Mouse (Mus musculus) liver, adult 2 months (tissue): ENCODE measurements around the gene Nrg3. TPM values are rescaled to one million over a fixed set of nuclear protein-coding genes. Genes with fewer than 3 reads are reported as not detected.

ENCODE experiments used
- DNase-seq: peaks from one replicate; pipeline ENCODE4 v3.0.0-alpha.2; 2011; ENCODE audit warnings: low read depth, low spot score; ENCODE audit errors: extremely low read depth
- H3K27ac ChIP-seq: fragments of 200-500 bp; replicated peaks from 2 replicates; pipeline ENCODE4 v1.5.1; 2012; ENCODE audit warnings: low read depth, mild to moderate bottlenecking, control low read depth, inconsistent platforms, low read length; ENCODE audit not compliant: insufficient read depth
- H3K27me3 ChIP-seq: fragments of 200-500 bp; 2 replicates; pipeline ENCODE4 v1.6.1; 2012; ENCODE audit warnings: mild to moderate bottlenecking, moderate library complexity, low read length, inconsistent platforms; ENCODE audit not compliant: control insufficient read depth, insufficient read depth
- H3K36me3 ChIP-seq: fragments of 200-500 bp; 2 replicates; pipeline ENCODE4 v1.6.1; 2012; ENCODE audit warnings: low read length, inconsistent platforms; ENCODE audit not compliant: control insufficient read depth, insufficient read depth
- H3K4me1 ChIP-seq: fragments of 200-500 bp; 2 replicates; pipeline ENCODE4 v1.6.1; 2011; ENCODE audit warnings: low read length; ENCODE audit not compliant: control insufficient read depth, insufficient read depth
- H3K4me3 ChIP-seq: fragments of 200-500 bp; 2 replicates; pipeline ENCODE4 v1.5.1; 2011; ENCODE audit warnings: low read depth, mild to moderate bottlenecking, control low read depth, low read length, moderate library complexity; ENCODE audit not compliant: insufficient read depth
- H3K79me2 ChIP-seq: fragments of 200-500 bp; 2 replicates; pipeline ENCODE4 v1.6.1; 2012; ENCODE audit warnings: inconsistent platforms, mild to moderate bottlenecking, low read length, moderate library complexity; ENCODE audit not compliant: control insufficient read depth, insufficient read depth
- H3K9ac ChIP-seq: fragments of 200-500 bp; 2 replicates; pipeline ENCODE4 v1.6.1; 2012; ENCODE audit warnings: low read depth, mild to moderate bottlenecking, control low read depth, inconsistent platforms, low read length
- CTCF ChIP-seq: fragments of 200-500 bp; IDR thresholded peaks from 2 replicates; pipeline ENCODE4 v1.5.1; 2011; ENCODE audit warnings: low read depth, low read length, control low read depth
- POLR2A ChIP-seq: fragments of 200-500 bp; IDR thresholded peaks from 2 replicates; pipeline ENCODE4 v1.6.1; 2011; ENCODE audit warnings: low read length, control low read depth; ENCODE audit not compliant: insufficient read depth; ENCODE audit errors: extremely low read depth
- WGBS: fragments of 180-500 bp; shearing (Covaris S2); methylation state at CpG from one replicate; pipeline ENCODE4 v1.1.7; 2018; 5-methylcytosine and 5-hydroxymethylcytosine counted together
- polyA plus RNA-seq: library from polyadenylated mRNA; depleted of rRNA; stranded (reverse); fragments of >200 nt; gene quantifications from 2 replicates; pipeline ENCODE4 v1.2.3, GENCODE M21; 2012
- total RNA-seq: library from RNA; depleted of rRNA; stranded (reverse); fragments of >200 nt; gene quantifications from 2 replicates; pipeline ENCODE4 v1.2.3, GENCODE M21; 2014

Nrg3 gene
- total and polyA plus RNA-seq, 2 experiments: not detected

DNA sequence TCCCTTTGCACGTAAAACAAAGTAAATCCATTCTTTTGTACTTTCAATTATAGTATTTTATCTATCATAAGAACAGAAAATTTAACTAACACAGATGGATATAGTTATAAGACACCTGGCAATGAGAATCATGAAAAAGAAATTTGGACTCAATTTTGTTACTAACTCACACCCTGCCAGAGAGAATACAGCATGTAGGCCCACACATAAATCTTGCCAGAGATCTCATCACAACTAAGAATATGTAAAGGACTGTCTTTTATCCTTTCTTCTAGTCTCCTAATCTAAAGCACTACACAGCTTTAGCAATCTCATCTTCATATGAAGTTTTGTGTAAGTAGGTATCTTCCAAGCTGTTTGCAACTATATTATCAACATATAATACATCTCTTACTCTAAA is 904.7 kb downstream of the Nrg3 start:
- DNase-seq: no peak
- TF ChIP-seq POLR2A (no peak), CTCF (no peak)
- no peak overlapping the region for H3K4me3 ChIP-seq
- no peaks in the 10 kb centered on the region for H3K4me1 ChIP-seq
- no peaks in the 10 kb centered on the region for H3K36me3 ChIP-seq
- H3K79me2 ChIP-seq: no peaks in the 10 kb centered on the region
- 49% methylated on average over 1 of the region's 1 CpGs for WGBS
- H3K9ac ChIP-seq: no peak overlapping the region
- H3K27me3 ChIP-seq: no peaks in the 10 kb centered on the region
- H3K27ac ChIP-seq: no peak overlapping the region

DNA sequence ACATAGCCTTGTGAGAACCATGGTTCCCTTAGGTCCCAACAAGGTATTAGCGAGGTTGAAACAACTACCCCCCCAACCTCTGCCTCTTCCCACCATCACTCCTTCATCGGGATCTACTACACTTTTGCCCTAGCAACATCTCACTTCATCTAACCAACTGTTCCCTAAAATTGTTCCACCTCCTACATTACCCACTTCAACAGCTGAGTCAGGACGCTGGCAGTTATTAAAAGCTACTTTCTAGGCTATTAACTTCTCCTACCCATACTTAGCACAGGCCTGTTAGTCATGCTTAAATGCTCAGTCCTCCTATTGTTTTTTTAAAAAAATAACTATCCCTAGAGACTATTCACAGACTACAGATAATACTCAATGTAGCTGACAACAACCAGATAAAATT is 906.7 kb downstream of the Nrg3 start:
- no peaks in the 10 kb centered on the region for H3K27me3 ChIP-seq
- H3K79me2 ChIP-seq: no peaks in the 10 kb centered on the region
- H3K4me1 ChIP-seq: no peaks in the 10 kb centered on the region
- no peaks in the 10 kb centered on the region for H3K36me3 ChIP-seq
- TF ChIP-seq POLR2A (no peak), CTCF (no peak)
- no peak overlapping the region for H3K9ac ChIP-seq
- DNase-seq: no peak
- no peak overlapping the region for H3K4me3 ChIP-seq
- WGBS: 74% methylated on average over 3 of the region's 3 CpGs
- H3K27ac ChIP-seq: no peak overlapping the region

DNA sequence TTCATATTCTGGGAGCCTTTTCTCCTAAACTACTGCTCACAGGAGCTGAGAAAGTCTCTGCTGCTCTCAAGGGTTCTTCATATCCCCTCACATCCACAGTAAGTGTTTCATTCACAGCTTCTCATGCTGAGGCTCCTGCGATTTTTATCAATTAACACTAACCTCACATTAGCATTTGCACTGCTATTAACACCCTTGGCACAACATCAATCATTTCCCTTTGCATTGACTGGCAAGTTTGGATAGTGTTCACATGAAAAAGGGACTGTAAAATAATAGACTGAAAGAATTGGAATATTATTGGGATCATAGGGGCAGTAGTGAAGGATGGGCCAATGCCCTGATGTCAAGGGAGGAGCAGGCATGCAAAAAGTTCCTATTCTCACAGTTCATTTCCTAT is 918.3 kb downstream of the Nrg3 start:
- H3K36me3 ChIP-seq: no peaks in the 10 kb centered on the region
- DNase-seq: no peak
- WGBS: 69% methylated on average over 1 of the region's 1 CpGs
- no peak for TF ChIP-seq CTCF
- TF ChIP-seq POLR2A: no peak
- H3K4me1 ChIP-seq: no peaks in the 10 kb centered on the region
- no peaks in the 10 kb centered on the region for H3K27me3 ChIP-seq
- H3K79me2 ChIP-seq: no peaks in the 10 kb centered on the region
- no peak overlapping the region for H3K27ac ChIP-seq
- no peak overlapping the region for H3K9ac ChIP-seq
- H3K4me3 ChIP-seq: no peak overlapping the region

DNA sequence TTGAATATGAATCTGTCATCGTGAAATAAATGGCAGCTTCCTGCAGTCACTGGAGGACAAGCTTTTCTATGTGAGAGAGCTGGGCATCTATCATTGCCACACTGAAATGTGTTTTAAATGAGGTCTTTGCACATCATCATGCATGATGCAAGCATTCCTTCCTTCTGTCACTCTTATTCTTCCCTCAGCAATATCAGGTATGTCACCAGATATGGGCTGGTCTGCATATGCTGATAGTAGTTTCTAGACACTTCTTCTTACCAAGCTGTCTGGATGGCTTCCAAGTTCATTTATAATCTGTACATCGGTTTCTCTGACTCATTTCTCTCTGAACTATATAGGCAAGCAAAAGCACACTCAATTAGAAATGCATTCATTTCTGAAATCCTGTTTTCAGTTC is 925.6 kb downstream of the Nrg3 start:
- Histone ChIP-seq H3K4me1 (no peaks in the 10 kb centered on the region), H3K9ac (no peak overlapping the region), H3K4me3 (no peak overlapping the region), H3K79me2 (no peaks in the 10 kb centered on the region), H3K27ac (no peak overlapping the region), H3K36me3 (no peaks in the 10 kb centered on the region), H3K27me3 (no peaks in the 10 kb centered on the region)
- 62% methylated on average over 2 of the region's 2 CpGs for WGBS
- no peak for TF ChIP-seq CTCF
- no peak for TF ChIP-seq POLR2A
- DNase-seq: no peak

DNA sequence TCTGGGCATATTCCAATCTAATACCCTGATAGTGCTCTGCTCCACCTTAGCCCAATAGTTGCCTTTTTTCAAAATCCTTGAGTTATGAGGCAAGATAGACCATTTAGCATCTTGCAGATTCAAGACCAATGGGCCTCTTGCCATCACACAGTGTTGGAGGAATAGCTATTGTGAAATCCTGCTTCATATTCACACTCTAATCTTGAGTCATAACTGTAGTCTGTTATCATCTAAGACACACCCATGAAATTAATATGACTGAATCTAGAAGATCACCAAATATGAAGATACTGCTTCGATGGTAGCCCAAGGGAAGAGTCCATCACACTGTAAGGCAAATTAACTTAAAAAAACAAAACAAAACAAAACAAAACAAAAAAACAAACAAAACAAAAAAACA is 937.7 kb downstream of the Nrg3 start:
- Histone ChIP-seq H3K4me3 (no peak overlapping the region), H3K79me2 (no peaks in the 10 kb centered on the region), H3K36me3 (no peaks in the 10 kb centered on the region), H3K27me3 (no peaks in the 10 kb centered on the region), H3K27ac (no peak overlapping the region), H3K9ac (no peak overlapping the region), H3K4me1 (no peaks in the 10 kb centered on the region)
- DNase-seq: no peak
- 73% methylated on average over 1 of the region's 1 CpGs for WGBS
- TF ChIP-seq POLR2A: no peak
- TF ChIP-seq CTCF: no peak

DNA sequence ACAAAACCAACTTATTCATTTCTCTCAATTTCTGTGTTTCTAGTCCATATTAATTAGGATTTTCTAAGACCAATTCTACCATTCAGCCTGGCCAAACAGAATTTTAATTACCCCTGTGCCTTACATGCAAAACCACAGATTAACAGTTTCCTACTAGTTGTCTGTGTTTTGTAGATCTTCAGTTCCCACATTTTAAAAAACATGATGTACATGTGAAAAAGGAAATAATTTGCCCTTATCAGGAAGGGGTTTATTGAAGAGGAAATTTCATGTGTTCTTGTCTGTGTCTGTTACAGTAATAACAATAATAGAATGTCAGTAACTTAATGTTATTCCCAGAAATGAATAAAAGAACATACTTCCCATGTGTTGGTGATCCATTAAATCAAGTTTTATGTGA is 939.4 kb downstream of the Nrg3 start:
- Histone ChIP-seq H3K36me3 (no peaks in the 10 kb centered on the region), H3K79me2 (no peaks in the 10 kb centered on the region), H3K27me3 (no peaks in the 10 kb centered on the region), H3K4me1 (no peaks in the 10 kb centered on the region), H3K4me3 (no peak overlapping the region), H3K27ac (no peak overlapping the region), H3K9ac (no peak overlapping the region)
- TF ChIP-seq CTCF (no peak), POLR2A (no peak)
- no peak for DNase-seq

DNA sequence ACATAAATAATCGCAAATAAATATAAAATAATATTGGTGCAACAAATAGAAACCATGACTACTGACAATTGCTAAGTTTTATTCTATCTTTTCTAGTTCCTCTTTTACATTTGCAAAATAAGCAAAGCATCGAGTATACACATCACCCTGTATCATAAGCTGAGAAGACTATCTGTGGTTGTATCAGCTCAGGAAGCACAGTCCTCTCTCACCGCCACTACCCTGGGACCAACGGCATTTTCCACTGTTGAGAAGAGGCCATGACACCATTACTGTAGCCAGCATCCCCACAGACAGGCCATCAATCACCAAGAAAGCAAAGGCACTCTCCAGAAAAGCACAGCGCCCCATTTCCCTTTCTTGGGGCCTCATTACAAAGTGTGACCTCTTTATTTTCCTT is 956.7 kb downstream of the Nrg3 start:
- no peak for DNase-seq
- no peaks in the 10 kb centered on the region for H3K27me3 ChIP-seq
- H3K27ac ChIP-seq: no peak overlapping the region
- H3K4me1 ChIP-seq: no peaks in the 10 kb centered on the region
- H3K36me3 ChIP-seq: no peaks in the 10 kb centered on the region
- no peak overlapping the region for H3K4me3 ChIP-seq
- H3K9ac ChIP-seq: no peak overlapping the region
- no peak for TF ChIP-seq POLR2A
- TF ChIP-seq CTCF: no peak
- whole genome bisulfite sequencing: 79% methylated on average over 5 of the region's 5 CpGs
- no peaks in the 10 kb centered on the region for H3K79me2 ChIP-seq
